8 mouse cellular contexts compared by ENCODE assay signal in the genomic region with DNA sequence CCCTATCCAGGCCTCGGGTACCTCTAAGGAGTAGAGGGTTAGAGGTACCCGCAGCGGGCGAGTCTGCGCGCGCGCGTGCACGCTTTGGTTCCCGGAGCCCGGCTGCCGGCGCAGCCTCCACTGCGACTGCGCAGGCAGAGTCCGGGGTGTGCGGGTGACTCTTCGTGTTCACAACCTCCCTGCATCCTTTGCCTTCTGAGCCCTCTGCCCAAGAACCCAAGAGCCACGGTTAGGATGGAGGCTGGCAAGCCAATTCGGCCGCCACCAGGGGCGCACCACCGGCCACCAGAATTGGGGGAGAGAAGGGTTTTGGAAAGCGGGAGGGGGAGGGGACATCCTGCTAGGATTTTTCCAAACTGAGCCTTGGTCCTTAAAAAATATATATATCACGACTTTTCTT. TPM values are rescaled to one million over a fixed set of nuclear protein-coding genes. Genes with fewer than 3 reads are reported as not detected.
DNase-seq lines count a peak whose midpoint lies in the region; ATAC-seq and TF ChIP-seq lines count a peak whose summit lies in the region.

No protein-coding gene starts in this region.

- no peaks in the 10 kb centered on the region for H3K36me3 ChIP-seq in embryonic facial prominence, embryonic 15.5 days
- H3K36me3 ChIP-seq in hindbrain, embryonic 13.5 days, result no peaks in the 10 kb centered on the region
- no peaks in the 10 kb centered on the region for H3K36me3 ChIP-seq in limb, embryonic 12.5 days
- no peaks in the 10 kb centered on the region for H3K36me3 ChIP-seq in midbrain, postnatal 0 days (ENCODE audit: insufficient read depth, low read length)

- DNase-seq in gastrocnemius, postnatal 10 days, result peak; percentile 60
- DNase-seq in gastrocnemius, adult 8-10 months (ENCODE audit: low spot score in 2 of 2), result no peak
- DNase-seq in adrenal gland, postnatal 10 days, result peak; percentile 71
- DNase-seq in midbrain, postnatal 0 days (ENCODE audit: low spot score), result peak; percentile 69
- peak; percentile 51 to 56 for DNase-seq in thymus, postnatal 36 days

- no peak for ATAC-seq in embryonic facial prominence, embryonic 15.5 days (ENCODE audit: insufficient number of reproducible peaks, low FRiP score, low TSS enrichment, low read depth)
- no peak for ATAC-seq in hindbrain, embryonic 13.5 days (ENCODE audit: low FRiP score)
- ATAC-seq in limb, embryonic 12.5 days (ENCODE audit: insufficient number of reproducible peaks, insufficient read depth, low FRiP score, low TSS enrichment, low read depth), result no peak
- no peak for ATAC-seq in midbrain, postnatal 0 days (ENCODE audit: low FRiP score)

- H3K4me1 ChIP-seq in embryonic facial prominence, embryonic 15.5 days, result peaks cover 31% of the 10 kb centered on the region
- H3K4me1 ChIP-seq in hindbrain, embryonic 13.5 days (replicated peaks), result peaks cover 36% of the 10 kb centered on the region
- peaks cover 28% of the 10 kb centered on the region for H3K4me1 ChIP-seq in limb, embryonic 12.5 days (replicated peaks)
- H3K4me1 ChIP-seq in midbrain, postnatal 0 days (ENCODE audit: insufficient read depth, low read length), result peaks cover 2% of the 10 kb centered on the region; the same call in 1 of the 2 replicates

- no peak overlapping the region for H3K9ac ChIP-seq in embryonic facial prominence, embryonic 15.5 days
- peak overlapping the region; percentile 58 for H3K9ac ChIP-seq in hindbrain, embryonic 13.5 days
- peak overlapping the region; percentile 34 for H3K9ac ChIP-seq in limb, embryonic 12.5 days (replicated peaks)
- H3K9ac ChIP-seq in midbrain, postnatal 0 days (replicated peaks; ENCODE audit: low read length, poor library complexity, severe bottlenecking), result 0 out of 2 replicates have a peak overlapping the region, but pooled peaks have one; percentile 2

- peak; percentile 83 for TF ChIP-seq CTCF in midbrain, postnatal 0 days (IDR thresholded peaks at IDR 0.05)

- WGBS in embryonic facial prominence, embryonic 15.5 days, result 2% methylated on average over 26 of the region's 26 CpGs
- 1% methylated on average over 26 of the region's 26 CpGs for WGBS in hindbrain, embryonic 13.5 days
- WGBS in limb, embryonic 12.5 days, result 2% methylated on average over 26 of the region's 26 CpGs
- 1% methylated on average over 26 of the region's 26 CpGs for WGBS in midbrain, postnatal 0 days

- no peak overlapping the region for H3K27ac ChIP-seq in embryonic facial prominence, embryonic 15.5 days (replicated peaks)
- peak overlapping the region; percentile 100; the same call in 1 of the 2 replicates for H3K27ac ChIP-seq in hindbrain, embryonic 13.5 days
- peak overlapping the region; percentile 17; the same call in 1 of the 2 replicates for H3K27ac ChIP-seq in limb, embryonic 12.5 days
- peak overlapping the region; percentile 98; the same call in 1 of the 2 replicates for H3K27ac ChIP-seq in midbrain, postnatal 0 days (ENCODE audit: low read depth, low read length)

- no peaks in the 10 kb centered on the region for H3K9me3 ChIP-seq in embryonic facial prominence, embryonic 15.5 days (replicated peaks)
- H3K9me3 ChIP-seq in hindbrain, embryonic 13.5 days, result no peaks in the 10 kb centered on the region
- H3K9me3 ChIP-seq in limb, embryonic 12.5 days, result no peaks in the 10 kb centered on the region
- H3K9me3 ChIP-seq in midbrain, postnatal 0 days (ENCODE audit: low read length), result no peaks in the 10 kb centered on the region

- H3K4me3 ChIP-seq in embryonic facial prominence, embryonic 15.5 days (replicated peaks), result peak overlapping the region; percentile 33
- H3K4me3 ChIP-seq in hindbrain, embryonic 13.5 days, result peak overlapping the region; percentile 33
- peak overlapping the region; percentile 34 for H3K4me3 ChIP-seq in limb, embryonic 12.5 days (replicated peaks)
- peak overlapping the region; percentile 26 for H3K4me3 ChIP-seq in midbrain, postnatal 0 days (ENCODE audit: low read depth, low read length)

- H3K27me3 ChIP-seq in embryonic facial prominence, embryonic 15.5 days, result peaks cover 20% of the 10 kb centered on the region
- H3K27me3 ChIP-seq in hindbrain, embryonic 13.5 days, result peaks cover 26% of the 10 kb centered on the region
- H3K27me3 ChIP-seq in limb, embryonic 12.5 days, result peaks cover 27% of the 10 kb centered on the region
- no peaks in the 10 kb centered on the region for H3K27me3 ChIP-seq in midbrain, postnatal 0 days (ENCODE audit: insufficient read depth, low read length)

- peak overlapping the region; percentile 59 for H3K4me2 ChIP-seq in embryonic facial prominence, embryonic 15.5 days (replicated peaks)
- peak overlapping the region; percentile 87 for H3K4me2 ChIP-seq in hindbrain, embryonic 13.5 days
- H3K4me2 ChIP-seq in limb, embryonic 12.5 days, result peak overlapping the region; percentile 84
- H3K4me2 ChIP-seq in midbrain, postnatal 0 days (ENCODE audit: low read depth, low read length, poor library complexity, severe bottlenecking), result peak overlapping the region; percentile 86

RNA-seq across cellular contexts. Expression of gene Adgrl1, which starts 2.7 kb away (rescaled TPM):
- 10 to 100 TPM; 19.6 to 25.2 TPM for total RNA-seq in gastrocnemius, postnatal 10 days (2021)
- 10 to 100 TPM in 2 of 4 experiments, 1 to 10 TPM in 2; 9.8 to 17.5 (median 12.5) TPM for total RNA-seq in gastrocnemius, adult 8-10 months (2022)
- total RNA-seq in adrenal gland, postnatal 10 days (2021), result 10 to 100 TPM; 48.7 to 60.4 TPM
- polyA plus RNA-seq in embryonic facial prominence, embryonic 15.5 days (2015; fragmentation: Nextera tagmentation; extraction: Ambion mirVana), result 22.8 and 23.2 TPM in 2 replicates
- polyA plus RNA-seq in hindbrain, embryonic 13.5 days (2015; fragmentation: Nextera tagmentation; extraction: Ambion mirVana), result 47.9 and 49.3 TPM in 2 replicates
- polyA plus RNA-seq in limb, embryonic 12.5 days (2016; fragmentation: Nextera tagmentation; extraction: Ambion mirVana), result 28.2 and 32.7 TPM in 2 replicates
- 394 and 593 TPM in 2 replicates for total RNA-seq in midbrain, postnatal 0 days (2014; rRNA removed)
- polyA plus RNA-seq in midbrain, postnatal 0 days (2015; fragmentation: Nextera tagmentation; extraction: Ambion mirVana), result 55.5 and 55.9 TPM in 2 replicates

RNA-seq across cellular contexts. Expression of gene Gm10644, which starts 57.8 kb away (rescaled TPM):
- under 1 TPM in 1 of 2 experiments, not detected in 1; 0.32 TPM for total RNA-seq in gastrocnemius, postnatal 10 days (2021)
- total RNA-seq in gastrocnemius, adult 8-10 months (2022), result under 1 TPM; 0.24 to 0.94 (median 0.58) TPM
- total RNA-seq in adrenal gland, postnatal 10 days (2021), result under 1 TPM; 0.51 to 0.88 TPM
- polyA plus RNA-seq in embryonic facial prominence, embryonic 15.5 days (2015; fragmentation: Nextera tagmentation; extraction: Ambion mirVana), result 0.45 and 0.60 TPM in 2 replicates
- 0.76 and 0.84 TPM in 2 replicates for polyA plus RNA-seq in hindbrain, embryonic 13.5 days (2015; fragmentation: Nextera tagmentation; extraction: Ambion mirVana)
- 0.40 and 0.63 TPM in 2 replicates for polyA plus RNA-seq in limb, embryonic 12.5 days (2016; fragmentation: Nextera tagmentation; extraction: Ambion mirVana)
- 0.47 and 0.60 TPM in 2 replicates for total RNA-seq in midbrain, postnatal 0 days (2014; rRNA removed)
- polyA plus RNA-seq in midbrain, postnatal 0 days (2015; fragmentation: Nextera tagmentation; extraction: Ambion mirVana), result 0.36 and 0.39 TPM in 2 replicates

RNA-seq across cellular contexts. Expression of gene Asf1b, which starts 58.1 kb away (rescaled TPM):
- total RNA-seq in gastrocnemius, postnatal 10 days (2021), result 1 to 10 TPM; 6.5 to 7.3 TPM
- under 1 TPM; 0.31 to 0.56 (median 0.41) TPM for total RNA-seq in gastrocnemius, adult 8-10 months (2022)
- total RNA-seq in adrenal gland, postnatal 10 days (2021), result 10 to 100 TPM in 1 of 2 experiments, 1 to 10 TPM in 1; 9.2 to 12.1 TPM
- polyA plus RNA-seq in embryonic facial prominence, embryonic 15.5 days (2015; fragmentation: Nextera tagmentation; extraction: Ambion mirVana), result 56.8 and 57.2 TPM in 2 replicates
- 14.0 and 15.8 TPM in 2 replicates for polyA plus RNA-seq in hindbrain, embryonic 13.5 days (2015; fragmentation: Nextera tagmentation; extraction: Ambion mirVana)
- polyA plus RNA-seq in limb, embryonic 12.5 days (2016; fragmentation: Nextera tagmentation; extraction: Ambion mirVana), result 52.2 and 54.3 TPM in 2 replicates
- total RNA-seq in midbrain, postnatal 0 days (2014; rRNA removed), result 3.9 and 20.4 TPM in 2 replicates
- polyA plus RNA-seq in midbrain, postnatal 0 days (2015; fragmentation: Nextera tagmentation; extraction: Ambion mirVana), result 3.8 and 4.3 TPM in 2 replicates

Comparison
In these comparisons a context has a peak if more than half of its experiments do, and no peak if none do; other contexts are left out.
1. DNase-seq: peak in gastrocnemius, postnatal 10 days (single experiment), adrenal gland, postnatal 10 days (single experiment), midbrain, postnatal 0 days (single experiment) and thymus, postnatal 36 days (2 of 2); none in gastrocnemius, adult 8-10 months (0 of 2).
2. Peak in every context shown above with its lines, with median percentiles within 50 percentile points of each other: H3K4me2 ChIP-seq and H3K4me3 ChIP-seq.